Mouse (Mus musculus) heart, adult 2 months (tissue): ENCODE results near the gene Grik4. TPM values are rescaled to one million over a fixed set of nuclear protein-coding genes. Genes with fewer than 3 reads are reported as not detected.

Experiments
- DNase-seq, 2 experiments: peaks; one replicate each; pipeline ENCODE4 v3.0.0; 2021
- H3K27ac ChIP-seq: fragments of 200-600 bp; 2 replicates; pipeline ENCODE4 v1.8.1; 2022
- H3K27me3 ChIP-seq: fragments of 200-500 bp; 2 replicates; pipeline ENCODE4 v1.6.1; 2012; ENCODE audit warnings: mild to moderate bottlenecking, low read length, inconsistent platforms, mixed read lengths; ENCODE audit not compliant: control insufficient read depth, insufficient read depth
- H3K36me3 ChIP-seq: fragments of 200-500 bp; 2 replicates; pipeline ENCODE4 v1.6.1; 2012; ENCODE audit warnings: low read length, inconsistent platforms; ENCODE audit not compliant: control insufficient read depth, insufficient read depth
- H3K4me1 ChIP-seq: fragments of 200-500 bp; 2 replicates; pipeline ENCODE4 v1.6.1; 2011; ENCODE audit warnings: low read length; ENCODE audit not compliant: control insufficient read depth, insufficient read depth
- H3K4me3 ChIP-seq: fragments of 200-600 bp; 2 replicates; pipeline ENCODE4 v1.8.1; 2022
- H3K79me2 ChIP-seq: fragments of 200-500 bp; replicated peaks from 2 replicates; pipeline ENCODE4 v1.6.1; 2012; ENCODE audit warnings: mild to moderate bottlenecking, inconsistent platforms, low read length, moderate library complexity, mixed read lengths; ENCODE audit not compliant: control insufficient read depth, insufficient read depth
- H3K9ac ChIP-seq: fragments of 200-500 bp; 2 replicates; pipeline ENCODE4 v1.6.1; 2012; ENCODE audit warnings: low read depth, mild to moderate bottlenecking, control low read depth, inconsistent platforms, low read length, mixed read lengths
- CTCF ChIP-seq: fragments of 200-600 bp; IDR thresholded peaks from 2 replicates; pipeline ENCODE4 v1.8.1; 2022; ENCODE audit warnings: antibody characterized with exemption, mild to moderate bottlenecking, moderate library complexity
- EP300 ChIP-seq: fragments of 200-500 bp; IDR thresholded peaks from 2 replicates; pipeline ENCODE4 v1.6.1; 2011; ENCODE audit warnings: low read depth, low read length, control low read depth; ENCODE audit not compliant: insufficient read depth
- POLR2A ChIP-seq: fragments of 200-500 bp; IDR thresholded peaks from 2 replicates; pipeline ENCODE4 v1.6.1; 2011; ENCODE audit warnings: mild to moderate bottlenecking, low read depth, low read length, control low read depth; ENCODE audit not compliant: insufficient read depth
- WGBS: fragments of 180-500 bp; shearing (Covaris S2); methylation state at CpG from one replicate; pipeline ENCODE4 v1.1.7; 2018; 5-methylcytosine and 5-hydroxymethylcytosine counted together
- intact Hi-C: fragments of 180-260 bp; cut with DNase I; formaldehyde crosslinking; loops from one replicate; pipeline ENCODE4 v1.15.1; 2025
- polyA plus RNA-seq: library from polyadenylated mRNA; depleted of rRNA; stranded (reverse); fragments of >200 nt; gene quantifications from 2 replicates; pipeline ENCODE4 v1.2.3, GENCODE M21; 2012
- total RNA-seq, 2 experiments: library from RNA; stranded (reverse); gene quantifications; 2 replicates each; pipeline ENCODE4 v1.2.3; 2021

Gene Grik4
- total and polyA plus RNA-seq, 3 experiments, result 0.02 to 0.09 TPM; not detected in 1

GRCm38 (mm10) chr9:42507022-42507421 lies 437.3 kb downstream of the Grik4 start:
- WGBS, result 41% methylated on average over 1 of the region's 1 CpGs
- H3K4me1 ChIP-seq, result no peaks in the 10 kb centered on the region
- no peak overlapping the region for H3K27ac ChIP-seq
- no peaks in the 10 kb centered on the region for H3K36me3 ChIP-seq
- H3K27me3 ChIP-seq, result no peaks in the 10 kb centered on the region
- intact Hi-C loops, result no loop called here
- no peak overlapping the region for H3K9ac ChIP-seq
- TF ChIP-seq EP300 (no peak), POLR2A (no peak), CTCF (no peak)
- no peaks in the 10 kb centered on the region for H3K79me2 ChIP-seq
- no peak overlapping the region for H3K4me3 ChIP-seq
- no peak for DNase-seq

DNA sequence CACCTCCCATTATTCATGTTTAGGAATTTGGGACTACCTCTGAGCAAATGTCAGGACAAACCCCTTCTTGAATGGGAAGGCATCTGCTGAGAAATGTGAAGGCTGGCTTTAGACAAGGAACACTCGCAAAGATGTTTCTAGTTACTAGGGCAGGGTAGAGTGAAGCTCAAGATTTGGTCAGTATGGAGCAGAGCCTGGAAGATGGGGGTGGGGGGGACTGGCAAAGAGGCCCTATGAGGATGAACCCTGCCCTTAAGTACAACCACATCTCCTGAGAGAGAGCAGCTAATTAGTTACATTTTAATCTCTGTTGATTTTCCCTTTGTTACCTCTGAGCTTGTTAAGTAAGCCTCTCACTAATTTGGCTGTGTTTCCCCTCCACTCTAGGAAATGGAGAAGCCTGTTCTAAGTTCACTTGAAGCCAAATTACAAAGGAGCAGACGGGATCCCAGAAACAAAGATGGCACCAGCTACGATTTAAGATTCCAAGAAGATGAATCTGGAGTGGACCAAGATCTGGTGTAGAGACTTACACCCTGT lies 439.3 kb downstream of the Grik4 start:
- no peak overlapping the region for H3K4me3 ChIP-seq
- no peak for DNase-seq
- no peaks in the 10 kb centered on the region for H3K4me1 ChIP-seq
- no peaks in the 10 kb centered on the region for H3K79me2 ChIP-seq
- H3K27ac ChIP-seq, result no peak overlapping the region
- no peak overlapping the region for H3K9ac ChIP-seq
- no peaks in the 10 kb centered on the region for H3K36me3 ChIP-seq
- no peaks in the 10 kb centered on the region for H3K27me3 ChIP-seq
- WGBS, result 79% methylated on average over 3 of the region's 3 CpGs
- intact Hi-C loops, result no loop called here
- TF ChIP-seq CTCF (no peak), POLR2A (no peak), EP300 (no peak)

DNA sequence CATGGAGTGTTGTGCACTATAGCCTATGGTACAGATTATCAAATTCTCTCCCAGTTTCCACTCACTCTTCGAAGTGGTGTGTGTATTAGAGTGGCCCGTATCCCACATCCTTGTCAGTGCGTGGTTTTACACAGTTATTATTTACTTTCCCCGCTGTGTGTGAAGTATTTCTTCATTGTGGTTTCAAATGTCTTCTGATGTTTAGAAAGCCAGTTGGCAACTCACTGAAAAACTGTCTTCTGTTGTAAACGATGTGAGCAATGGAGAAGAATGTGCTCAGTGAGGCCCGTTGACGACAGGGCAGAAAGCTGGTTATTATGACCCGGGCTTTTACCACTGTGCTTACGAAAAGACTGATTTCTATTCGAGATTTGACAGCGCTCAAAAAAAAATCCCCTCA lies 439.7 kb downstream of the Grik4 start:
- H3K79me2 ChIP-seq, result no peaks in the 10 kb centered on the region
- no peaks in the 10 kb centered on the region for H3K4me1 ChIP-seq
- intact Hi-C loops, result no loop called here
- no peaks in the 10 kb centered on the region for H3K27me3 ChIP-seq
- no peak for DNase-seq
- WGBS, result 82% methylated on average over 11 of the region's 11 CpGs
- no peak overlapping the region for H3K4me3 ChIP-seq
- H3K36me3 ChIP-seq, result no peaks in the 10 kb centered on the region
- H3K9ac ChIP-seq, result no peak overlapping the region
- TF ChIP-seq EP300, result no peak
- TF ChIP-seq POLR2A, result no peak
- no peak for TF ChIP-seq CTCF
- no peak overlapping the region for H3K27ac ChIP-seq

DNA sequence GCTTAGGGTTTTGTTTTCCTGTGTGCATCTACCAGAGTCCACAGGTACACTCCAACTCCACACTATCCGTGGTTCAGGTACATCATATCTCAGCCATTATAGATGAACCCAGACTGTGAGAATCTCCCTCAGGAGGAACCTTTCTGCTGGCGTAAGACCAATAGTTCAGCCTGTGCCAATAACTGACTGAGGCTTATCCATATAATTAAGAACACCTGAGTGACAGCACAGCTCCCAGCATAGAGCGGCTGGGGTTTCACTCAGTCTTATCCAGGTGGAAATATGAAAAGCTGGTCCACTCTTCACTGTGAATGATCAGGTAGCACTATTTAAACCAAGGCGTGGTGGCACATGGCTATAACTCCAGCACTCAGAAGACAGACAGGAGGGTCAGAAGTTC lies 440.6 kb downstream of the Grik4 start:
- no peaks in the 10 kb centered on the region for H3K4me1 ChIP-seq
- 78% methylated on average over 4 of the region's 4 CpGs for WGBS
- H3K27ac ChIP-seq, result no peak overlapping the region
- H3K4me3 ChIP-seq, result no peak overlapping the region
- no peak for TF ChIP-seq EP300
- TF ChIP-seq POLR2A, result no peak
- no peak for TF ChIP-seq CTCF
- H3K79me2 ChIP-seq, result no peaks in the 10 kb centered on the region
- intact Hi-C loops, result no loop called here
- DNase-seq, result no peak
- no peaks in the 10 kb centered on the region for H3K27me3 ChIP-seq
- no peaks in the 10 kb centered on the region for H3K36me3 ChIP-seq
- no peak overlapping the region for H3K9ac ChIP-seq

GRCm38 (mm10) chr9:42496296-42496695 lies 448.0 kb downstream of the Grik4 start:
- Histone ChIP-seq H3K9ac (no peak overlapping the region), H3K27ac (no peak overlapping the region), H3K4me1 (no peaks in the 10 kb centered on the region), H3K79me2 (no peaks in the 10 kb centered on the region), H3K4me3 (no peak overlapping the region), H3K27me3 (0 out of 2 replicates have a peak, but pooled peaks cover 2% of the 10 kb centered on the region), H3K36me3 (no peaks in the 10 kb centered on the region)
- DNase-seq, result no peak
- WGBS, result 38% methylated on average over 2 of the region's 2 CpGs
- TF ChIP-seq POLR2A (no peak), CTCF (no peak), EP300 (no peak)
- intact Hi-C loops, result no loop called here

DNA sequence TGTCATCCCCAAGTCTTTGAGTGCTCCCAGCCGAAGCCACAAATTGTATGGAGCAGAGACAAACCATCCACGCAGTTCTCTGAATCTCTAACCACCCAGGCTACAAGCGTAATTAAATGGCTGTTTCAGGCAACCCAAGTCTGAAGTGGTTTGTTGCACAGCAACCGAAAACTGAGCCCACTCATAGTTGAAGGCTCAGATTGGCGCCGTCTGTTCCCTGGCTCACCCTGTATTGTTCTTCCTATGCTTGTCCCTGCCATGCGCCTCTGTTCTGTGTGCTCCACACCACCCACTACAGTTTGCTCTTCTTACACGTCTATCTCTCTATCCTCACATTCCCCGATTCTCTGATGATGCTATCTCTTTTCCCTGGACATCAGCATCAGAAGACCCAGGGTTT lies 452.5 kb downstream of the Grik4 start:
- no peaks in the 10 kb centered on the region for H3K36me3 ChIP-seq
- intact Hi-C loops, result no loop called here
- 85% methylated on average over 9 of the region's 9 CpGs for WGBS

More for the DNA sequence above, 452.5 kb downstream of the Grik4 start:
- H3K4me1 ChIP-seq, result no peaks in the 10 kb centered on the region
- no peak for DNase-seq
- no peak for TF ChIP-seq CTCF
- TF ChIP-seq EP300, result no peak
- no peak overlapping the region for H3K4me3 ChIP-seq
- H3K27me3 ChIP-seq, result 0 out of 2 replicates have a peak, but pooled peaks cover 2% of the 10 kb centered on the region
- no peaks in the 10 kb centered on the region for H3K79me2 ChIP-seq
- H3K9ac ChIP-seq, result no peak overlapping the region
- H3K27ac ChIP-seq, result no peak overlapping the region
